Mouse (Mus musculus): ENCODE data around the gene Atp8b4. TPM values are rescaled to one million over a fixed set of nuclear protein-coding genes. Genes with fewer than 3 reads are reported as not detected.

The Atp8b4 gene
- total RNA-seq, 2 experiments from 2014 or later = 0.09 TPM; not detected in 1

GRCm38 (mm10) chr2:126424714-126425113 is 75.8 kb downstream of the Atp8b4 start:
- no peak for DNase-seq (ENCODE audit: extremely low spot score in 1 of 2, low spot score in 2 of 2)
- TF ChIP-seq CTCF (IDR thresholded peaks at IDR 0.05) = no peak
- intact Hi-C loops (cut with DNase I) = loop anchor here (10.0 kb wide), 1 partner anchor 530 kb away; no protein-coding TSS in a partner anchor
- Histone ChIP-seq H3K27ac (no peak overlapping the region), H3K4me3 (no peak overlapping the region)

GRCm38 (mm10) chr2:126420901-126421300 is 79.6 kb downstream of the Atp8b4 start:
- DNase-seq (ENCODE audit: extremely low spot score in 1 of 2, low spot score in 2 of 2) = no peak
- Histone ChIP-seq H3K27ac (no peak overlapping the region), H3K4me3 (no peak overlapping the region)
- TF ChIP-seq CTCF (IDR thresholded peaks at IDR 0.05) = no peak
- intact Hi-C loops (cut with DNase I) = loop anchor here (10.0 kb wide), 1 partner anchor 526 kb away; no protein-coding TSS in a partner anchor

DNA sequence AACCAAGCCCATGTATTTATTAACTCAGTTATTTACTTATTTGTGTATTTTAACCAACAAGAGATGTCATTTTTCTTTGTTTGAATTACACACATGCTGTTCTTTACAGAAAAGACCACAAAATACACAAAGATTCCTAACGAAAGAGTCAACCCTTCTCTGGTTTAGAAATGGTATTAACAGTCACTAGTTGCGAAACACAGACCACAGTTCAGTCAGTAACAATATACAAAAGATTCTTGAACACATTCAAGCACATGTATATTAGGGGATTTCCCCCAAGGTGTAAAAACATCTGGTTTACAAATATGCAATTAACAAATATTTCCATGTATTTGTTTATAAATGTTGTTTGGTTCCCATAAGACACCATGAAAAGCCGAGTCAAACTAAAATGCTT is 81.6 kb downstream of the Atp8b4 start:
- Histone ChIP-seq H3K4me3 (no peak overlapping the region), H3K27ac (no peak overlapping the region)
- TF ChIP-seq CTCF (IDR thresholded peaks at IDR 0.05) = no peak
- no peak for DNase-seq (ENCODE audit: extremely low spot score in 1 of 2, low spot score in 2 of 2)
- intact Hi-C loops (cut with DNase I) = no loop called here

DNA sequence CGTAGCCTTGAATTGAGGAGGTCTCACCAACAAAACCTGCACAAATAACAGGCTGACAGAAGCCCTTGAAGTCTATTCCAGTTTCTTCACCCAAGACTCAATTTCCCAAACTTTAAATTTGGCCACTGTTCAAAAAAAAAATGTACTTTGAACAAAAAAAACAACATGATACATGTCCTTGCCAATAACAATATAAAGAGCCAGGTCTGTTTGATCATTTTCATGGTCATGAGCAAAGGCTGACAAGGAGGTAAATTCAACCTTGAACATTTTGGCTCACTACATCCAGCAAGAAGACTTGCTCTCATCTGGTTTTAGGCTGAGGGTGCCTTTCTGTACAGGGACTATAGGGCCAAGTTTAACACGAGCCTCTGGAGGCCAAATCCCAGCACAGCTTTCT is 83.7 kb downstream of the Atp8b4 start:
- no peak for DNase-seq (ENCODE audit: extremely low spot score in 1 of 2, low spot score in 2 of 2)
- intact Hi-C loops (cut with DNase I) = no loop called here
- TF ChIP-seq CTCF (IDR thresholded peaks at IDR 0.05) = no peak
- Histone ChIP-seq H3K27ac (no peak overlapping the region), H3K4me3 (no peak overlapping the region)

GRCm38 (mm10) chr2:126415981-126416380 is 84.5 kb downstream of the Atp8b4 start:
- intact Hi-C loops (cut with DNase I) = no loop called here
- DNase-seq (ENCODE audit: extremely low spot score in 1 of 2, low spot score in 2 of 2) = no peak
- H3K4me3 ChIP-seq = no peak overlapping the region
- H3K27ac ChIP-seq = no peak overlapping the region
- no peak for TF ChIP-seq CTCF (IDR thresholded peaks at IDR 0.05)

DNA sequence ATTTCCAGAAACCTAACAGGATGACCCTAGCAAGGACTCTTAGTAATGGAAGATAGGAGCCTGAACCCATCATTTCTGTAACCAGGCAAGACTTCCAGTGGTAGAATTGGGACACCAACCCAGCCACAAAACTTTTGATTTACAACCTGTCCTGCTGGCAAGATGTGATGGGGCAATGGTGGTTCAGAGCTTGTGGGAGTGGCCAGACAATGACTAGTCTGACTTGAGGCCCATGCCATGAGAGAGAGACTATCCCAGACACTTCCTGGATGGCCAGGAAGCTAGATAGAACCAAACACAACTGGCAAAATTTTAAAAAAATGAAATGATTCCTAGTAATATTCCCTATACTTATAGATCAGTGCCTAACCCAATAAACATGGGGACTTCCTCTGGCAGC is 87.7 kb downstream of the Atp8b4 start:
- no peak for DNase-seq (ENCODE audit: extremely low spot score in 1 of 2, low spot score in 2 of 2)
- no peak overlapping the region for H3K27ac ChIP-seq
- intact Hi-C loops (cut with DNase I) = no loop called here
- no peak for TF ChIP-seq CTCF (IDR thresholded peaks at IDR 0.05)
- H3K4me3 ChIP-seq = no peak overlapping the region

DNA sequence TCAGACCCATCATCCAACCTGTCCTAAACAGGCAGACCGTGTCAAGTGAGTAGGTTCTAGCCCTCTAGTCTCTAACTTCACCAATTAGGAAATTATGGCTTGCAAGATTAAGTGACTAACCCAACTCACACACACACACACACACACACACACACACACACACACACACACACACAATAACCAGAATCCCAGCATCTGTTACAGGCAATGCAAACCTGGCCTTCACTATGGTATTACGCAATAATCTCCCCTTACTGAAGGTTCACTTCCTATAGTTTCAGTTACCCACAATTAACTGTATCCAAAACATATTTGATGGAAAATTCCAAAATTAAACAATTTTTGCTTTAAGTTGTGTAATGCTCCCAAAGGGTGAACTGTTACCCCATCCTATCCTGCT is 101.0 kb downstream of the Atp8b4 start:
- no peak for DNase-seq (ENCODE audit: extremely low spot score in 1 of 2, low spot score in 2 of 2)
- no peak for TF ChIP-seq CTCF (IDR thresholded peaks at IDR 0.05)
- no peak overlapping the region for H3K27ac ChIP-seq
- intact Hi-C loops (cut with DNase I) = no loop called here
- no peak overlapping the region for H3K4me3 ChIP-seq

- H3K4me3 ChIP-seq = no peak overlapping the region
- intact Hi-C loops (cut with DNase I) = no loop called here
- no peak for DNase-seq (ENCODE audit: extremely low spot score in 1 of 2, low spot score in 2 of 2)
- TF ChIP-seq CTCF (IDR thresholded peaks at IDR 0.05) = no peak
- H3K27ac ChIP-seq = no peak overlapping the region
These were observed 101.5 kb downstream of the Atp8b4 start for GRCm38 (mm10) chr2:126399017-126399416.

- DNase-seq (ENCODE audit: extremely low spot score in 1 of 2, low spot score in 2 of 2) = no peak
- TF ChIP-seq CTCF (IDR thresholded peaks at IDR 0.05) = no peak
- Histone ChIP-seq H3K27ac (no peak overlapping the region), H3K4me3 (no peak overlapping the region)
- intact Hi-C loops (cut with DNase I) = no loop called here
These were observed 102.3 kb downstream of the Atp8b4 start for GRCm38 (mm10) chr2:126398216-126398615.

DNA sequence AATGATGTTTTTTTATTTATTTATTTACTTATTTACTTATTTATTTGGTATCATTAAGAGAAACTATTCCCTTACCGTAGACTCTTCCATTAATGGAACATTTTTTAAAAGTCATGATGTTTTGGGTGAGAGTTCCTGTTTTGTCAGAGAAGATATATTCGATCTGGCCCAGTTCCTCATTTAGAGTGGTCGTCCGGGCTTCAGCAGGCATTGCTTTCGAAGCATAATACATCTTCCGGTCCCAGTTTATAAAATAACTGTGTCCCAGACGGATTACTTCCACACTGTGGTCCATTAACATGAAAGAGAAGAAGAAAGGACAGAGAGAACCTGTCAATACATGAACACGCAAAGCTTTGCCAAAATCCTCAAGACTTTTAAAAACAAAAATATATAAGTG is 103.0 kb downstream of the Atp8b4 start:
- Histone ChIP-seq H3K27ac (no peak overlapping the region), H3K4me3 (no peak overlapping the region)
- intact Hi-C loops (cut with DNase I) = no loop called here
- no peak for DNase-seq (ENCODE audit: extremely low spot score in 1 of 2, low spot score in 2 of 2)
- TF ChIP-seq CTCF (IDR thresholded peaks at IDR 0.05) = no peak

DNA sequence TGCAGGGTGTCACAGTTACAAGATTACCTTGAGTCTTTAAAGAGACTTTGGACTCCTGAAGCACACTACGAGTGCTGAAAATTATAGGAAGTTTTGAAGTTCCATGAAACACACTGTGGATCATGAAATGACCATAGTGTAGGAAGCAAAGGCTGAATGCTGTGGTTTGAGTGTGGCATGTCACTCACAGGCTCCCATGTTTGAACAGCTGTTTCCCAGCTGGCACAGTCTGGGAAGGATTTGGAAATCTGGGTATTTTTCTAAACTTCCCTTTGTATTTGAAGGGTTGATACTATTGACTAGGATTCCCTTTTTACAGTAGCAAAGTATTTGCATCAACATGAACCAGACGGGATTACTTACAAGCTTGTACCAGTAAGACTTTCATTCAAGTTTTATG is 105.5 kb downstream of the Atp8b4 start:
- H3K4me3 ChIP-seq = no peak overlapping the region
- intact Hi-C loops (cut with DNase I) = no loop called here
- TF ChIP-seq CTCF (IDR thresholded peaks at IDR 0.05) = no peak
- H3K27ac ChIP-seq = no peak overlapping the region
- no peak for DNase-seq (ENCODE audit: extremely low spot score in 1 of 2, low spot score in 2 of 2)

- DNase-seq (ENCODE audit: extremely low spot score in 1 of 2, low spot score in 2 of 2) = no peak
- intact Hi-C loops (cut with DNase I) = no loop called here
- TF ChIP-seq CTCF (IDR thresholded peaks at IDR 0.05) = no peak
- H3K27ac ChIP-seq = no peak overlapping the region
- H3K4me3 ChIP-seq = no peak overlapping the region
These were observed 112.9 kb downstream of the Atp8b4 start for GRCm38 (mm10) chr2:126387458-126388037.

DNA sequence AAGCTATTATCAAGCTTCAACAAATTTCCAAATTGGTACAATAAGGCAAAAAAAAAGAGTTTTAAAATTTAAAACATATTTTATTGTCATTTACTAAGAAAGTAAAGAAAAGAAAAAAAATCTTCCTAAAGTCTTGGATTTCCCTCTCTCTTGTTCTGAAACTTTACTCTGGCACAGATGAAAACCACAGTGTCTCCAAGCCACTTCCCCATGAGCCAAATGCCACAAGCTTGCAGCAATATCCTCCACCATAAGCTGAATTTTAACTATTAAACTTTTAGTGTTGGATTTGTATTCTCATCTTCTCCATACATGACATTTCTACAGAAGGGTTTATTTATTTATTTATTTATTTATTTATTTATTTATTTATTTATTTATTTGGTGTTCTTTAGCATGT is 114.4 kb downstream of the Atp8b4 start:
- no peak for TF ChIP-seq CTCF (IDR thresholded peaks at IDR 0.05)
- intact Hi-C loops (cut with DNase I) = no loop called here
- no peak overlapping the region for H3K27ac ChIP-seq
- no peak overlapping the region for H3K4me3 ChIP-seq
- DNase-seq (ENCODE audit: extremely low spot score in 1 of 2, low spot score in 2 of 2) = no peak

Measured in left cerebral cortex, adult 2 months (tissue).